ENCODE assay signal across 8 mouse cellular contexts in genomic region chr2:34869680-34870079, GRCm38 (mm10). TPM values are rescaled to one million over a fixed set of nuclear protein-coding genes. Genes with fewer than 3 reads are reported as not detected.
DNase-seq lines count a peak whose midpoint lies in the region; ATAC-seq lines count a peak whose summit lies in the region.

No protein-coding gene starts in this region.

- peaks cover 15% of the 10 kb centered on the region for H3K27me3 ChIP-seq in heart, embryonic 12.5 days (replicated peaks)
- H3K27me3 ChIP-seq in limb, embryonic 13.5 days, result peaks cover 26% of the 10 kb centered on the region

- intact Hi-C loops in heart, postnatal 14 days (cut with DNase I), result loop anchor here (2.0 to 5.0 kb wide), 3 partner anchors 42 to 101 kb away; partner anchors contain the start of gene Fbxw2

- 33% methylated on average over 5 of the region's 5 CpGs for WGBS in heart, embryonic 12.5 days
- 40% methylated on average over 5 of the region's 5 CpGs for WGBS in limb, embryonic 13.5 days

- H3K9ac ChIP-seq in heart, embryonic 12.5 days, result peak overlapping the region; percentile 71
- H3K9ac ChIP-seq in limb, embryonic 13.5 days, result peak overlapping the region; percentile 95

- peak; percentile 62; the same call in 1 of the 2 replicates for ATAC-seq in heart, embryonic 12.5 days (ENCODE audit: insufficient number of reproducible peaks, low FRiP score)
- no peak for ATAC-seq in limb, embryonic 13.5 days (ENCODE audit: low FRiP score, low read depth)

- H3K27ac ChIP-seq in heart, embryonic 12.5 days (ENCODE audit: poor library complexity, severe bottlenecking), result no peak overlapping the region
- H3K27ac ChIP-seq in limb, embryonic 13.5 days, result no peak overlapping the region

- peak overlapping the region; percentile 64 for H3K4me2 ChIP-seq in heart, embryonic 12.5 days
- H3K4me2 ChIP-seq in limb, embryonic 13.5 days (replicated peaks), result peak overlapping the region; percentile 80

- no peaks in the 10 kb centered on the region for H3K9me3 ChIP-seq in heart, embryonic 12.5 days (replicated peaks)
- H3K9me3 ChIP-seq in limb, embryonic 13.5 days, result no peaks in the 10 kb centered on the region

- H3K4me3 ChIP-seq in heart, embryonic 12.5 days, result peak overlapping the region; percentile 40
- peak overlapping the region; percentile 87 for H3K4me3 ChIP-seq in limb, embryonic 13.5 days

- peaks cover 18% of the 10 kb centered on the region for H3K36me3 ChIP-seq in heart, embryonic 12.5 days
- H3K36me3 ChIP-seq in limb, embryonic 13.5 days, result peaks cover 20% of the 10 kb centered on the region

- H3K4me1 ChIP-seq in heart, embryonic 12.5 days (replicated peaks), result peaks cover 27% of the 10 kb centered on the region
- peaks cover 38% of the 10 kb centered on the region for H3K4me1 ChIP-seq in limb, embryonic 13.5 days

- no peak for DNase-seq in heart, postnatal 14 days
- DNase-seq in Muller cell, postnatal 12 days (ENCODE audit: inconsistent ontology term), result peak; percentile 76
- DNase-seq in fibroblast of lung, adult 2 months (ENCODE audit: low read depth), result peak; percentile 61
- DNase-seq in skeletal muscle tissue, adult 2 months (ENCODE audit: low read depth, low spot score), result peak; percentile 9
- no peak for DNase-seq in layer of hippocampus, adult 9-11 months
- no peak for DNase-seq in urinary bladder, postnatal 25 days (ENCODE audit: low spot score)

RNA-seq across cellular contexts. Expression of gene Cutal, which starts 4.5 kb away (rescaled TPM):
- not detected in 2 replicates for polyA plus RNA-seq in heart, embryonic 12.5 days (2016; fragmentation: Nextera tagmentation; extraction: Ambion mirVana)
- total RNA-seq in heart, postnatal 14 days (2021), result 1 to 10 TPM; 1.1 to 1.2 TPM
- polyA plus RNA-seq in limb, embryonic 13.5 days (2015; fragmentation: Nextera tagmentation; extraction: Ambion mirVana), result 0.09 and 0.26 TPM in 2 replicates

RNA-seq across cellular contexts. Expression of gene Psmd5, which starts 5.1 kb away (rescaled TPM):
- 59.7 and 60.0 TPM in 2 replicates for polyA plus RNA-seq in heart, embryonic 12.5 days (2016; fragmentation: Nextera tagmentation; extraction: Ambion mirVana)
- total RNA-seq in heart, postnatal 14 days (2021), result 10 to 100 TPM; 15.2 to 16.5 TPM
- 101 and 102 TPM in 2 replicates for polyA plus RNA-seq in limb, embryonic 13.5 days (2015; fragmentation: Nextera tagmentation; extraction: Ambion mirVana)

RNA-seq across cellular contexts. Expression of gene Gm34653, which starts 36.9 kb away (rescaled TPM):
- polyA plus RNA-seq in heart, embryonic 12.5 days (2016; fragmentation: Nextera tagmentation; extraction: Ambion mirVana), result not detected in 2 replicates
- total RNA-seq in heart, postnatal 14 days (2021), result not detected
- polyA plus RNA-seq in limb, embryonic 13.5 days (2015; fragmentation: Nextera tagmentation; extraction: Ambion mirVana), result 0.09 TPM in 1 of 2 replicates, not detected in the other

RNA-seq across cellular contexts. Expression of gene Fbxw2, which starts 43.6 kb away (rescaled TPM):
- 60.1 and 66.9 TPM in 2 replicates for polyA plus RNA-seq in heart, embryonic 12.5 days (2016; fragmentation: Nextera tagmentation; extraction: Ambion mirVana)
- 10 to 100 TPM; 60.1 to 61.1 TPM for total RNA-seq in heart, postnatal 14 days (2021)
- polyA plus RNA-seq in limb, embryonic 13.5 days (2015; fragmentation: Nextera tagmentation; extraction: Ambion mirVana), result 93.1 and 93.4 TPM in 2 replicates

RNA-seq across cellular contexts. Expression of gene Phf19, which starts 44.1 kb away (rescaled TPM):
- 2.6 and 3.2 TPM in 2 replicates for polyA plus RNA-seq in heart, embryonic 12.5 days (2016; fragmentation: Nextera tagmentation; extraction: Ambion mirVana)
- 1 to 10 TPM; 1.9 TPM for total RNA-seq in heart, postnatal 14 days (2021)
- 1.6 and 2.6 TPM in 2 replicates for polyA plus RNA-seq in limb, embryonic 13.5 days (2015; fragmentation: Nextera tagmentation; extraction: Ambion mirVana)

Comparison
In these comparisons a context has a peak if more than half of its experiments do, and no peak if none do; other contexts are left out.
1. DNase-seq: peak in Muller cell, postnatal 12 days (single experiment), fibroblast of lung, adult 2 months (single experiment) and skeletal muscle tissue, adult 2 months (single experiment); none in heart, postnatal 14 days (0 of 2), layer of hippocampus, adult 9-11 months (single experiment) and urinary bladder, postnatal 25 days (single experiment).